24 mouse cellular contexts compared by ENCODE assay signal in genomic region chr2:125211831-125212510, GRCm38 (mm10). TPM values are rescaled to one million over a fixed set of nuclear protein-coding genes. Genes with fewer than 3 reads are reported as not detected.
DNase-seq lines count a peak whose midpoint lies in the region; ATAC-seq and TF ChIP-seq lines count a peak whose summit lies in the region.
"Had no signal": no experiment of that assay in that cellular context is flagged by ENCODE, and none has a peak within 500 bp of the region (broad histone marks: within the 10 kb centered on the region; RNA-seq: fewer than 3 reads in every experiment).

No protein-coding gene starts in this region.

- H3K27me3 ChIP-seq in midbrain, postnatal 0 days (ENCODE audit: insufficient read depth, low read length), result no peaks in the 10 kb centered on the region
- no peaks in the 10 kb centered on the region for H3K27me3 ChIP-seq in midbrain, embryonic 14.5 days (ENCODE audit: control insufficient read depth, insufficient read depth, low read length)
- H3K27me3 ChIP-seq in embryonic facial prominence, embryonic 10.5 days (replicated peaks; ENCODE audit: low read depth, poor library complexity, severe bottlenecking), result no peaks in the 10 kb centered on the region
- H3K27me3 ChIP-seq in forebrain, embryonic 11.5 days (ENCODE audit: control insufficient read depth, insufficient read depth, low read length), result no peaks in the 10 kb centered on the region
- H3K27me3 ChIP-seq: forebrain, embryonic 15.5 days; heart, embryonic 12.5 days; hindbrain, embryonic 15.5 days; limb, embryonic 13.5 days; midbrain, embryonic 15.5 days; stomach, embryonic 15.5 days had no signal

- H3K36me3 ChIP-seq in midbrain, postnatal 0 days (ENCODE audit: insufficient read depth, low read length), result no peaks in the 10 kb centered on the region
- no peaks in the 10 kb centered on the region for H3K36me3 ChIP-seq in midbrain, embryonic 14.5 days (ENCODE audit: control insufficient read depth, insufficient read depth, low read length)
- no peaks in the 10 kb centered on the region for H3K36me3 ChIP-seq in embryonic facial prominence, embryonic 10.5 days (replicated peaks)
- H3K36me3 ChIP-seq in forebrain, embryonic 11.5 days (ENCODE audit: control insufficient read depth, insufficient read depth, low read length), result no peaks in the 10 kb centered on the region
- H3K36me3 ChIP-seq: forebrain, embryonic 15.5 days; heart, embryonic 12.5 days; hindbrain, embryonic 15.5 days; limb, embryonic 13.5 days; midbrain, embryonic 15.5 days; stomach, embryonic 15.5 days had no signal

- H3K27ac ChIP-seq in midbrain, postnatal 0 days (ENCODE audit: low read depth, low read length), result no peak overlapping the region
- H3K27ac ChIP-seq in midbrain, embryonic 14.5 days (replicated peaks; ENCODE audit: low read depth, low read length), result no peak overlapping the region
- H3K27ac ChIP-seq in embryonic facial prominence, embryonic 10.5 days (replicated peaks), result 0 out of 2 replicates have a peak overlapping the region, but pooled peaks have one; percentile 8
- H3K27ac ChIP-seq in forebrain, embryonic 11.5 days (ENCODE audit: low read depth, low read length), result no peak overlapping the region
- H3K27ac ChIP-seq: forebrain, embryonic 15.5 days; hindbrain, embryonic 15.5 days; limb, embryonic 13.5 days; liver, embryonic 14.5 days; midbrain, embryonic 15.5 days; stomach, embryonic 15.5 days had no signal

- no peak overlapping the region for H3K9ac ChIP-seq in midbrain, postnatal 0 days (replicated peaks; ENCODE audit: low read length, poor library complexity, severe bottlenecking)
- H3K9ac ChIP-seq in midbrain, embryonic 14.5 days (replicated peaks; ENCODE audit: low read length), result no peak overlapping the region
- H3K9ac ChIP-seq in forebrain, embryonic 11.5 days (ENCODE audit: low read length), result no peak overlapping the region
- H3K9ac ChIP-seq: forebrain, embryonic 15.5 days; heart, embryonic 12.5 days; hindbrain, embryonic 15.5 days; limb, embryonic 13.5 days; liver, embryonic 14.5 days; midbrain, embryonic 15.5 days; stomach, embryonic 15.5 days had no signal

- H3K9me3 ChIP-seq in midbrain, postnatal 0 days (ENCODE audit: low read length), result no peaks in the 10 kb centered on the region
- no peaks in the 10 kb centered on the region for H3K9me3 ChIP-seq in midbrain, embryonic 14.5 days (ENCODE audit: control insufficient read depth, low read length)
- no peaks in the 10 kb centered on the region for H3K9me3 ChIP-seq in embryonic facial prominence, embryonic 10.5 days
- H3K9me3 ChIP-seq in forebrain, embryonic 11.5 days (ENCODE audit: control insufficient read depth, low read length), result no peaks in the 10 kb centered on the region
- H3K9me3 ChIP-seq: forebrain, embryonic 15.5 days; heart, embryonic 12.5 days; hindbrain, embryonic 15.5 days; limb, embryonic 13.5 days; midbrain, embryonic 15.5 days; stomach, embryonic 15.5 days had no signal

- no peak for ATAC-seq in midbrain, postnatal 0 days (ENCODE audit: low FRiP score)
- no peak for ATAC-seq in midbrain, embryonic 14.5 days (ENCODE audit: low FRiP score, low TSS enrichment)
- no peak for ATAC-seq in forebrain, embryonic 11.5 days (replicated peaks; ENCODE audit: low FRiP score)
- ATAC-seq: forebrain, embryonic 15.5 days; intestine, postnatal 0 days; midbrain, embryonic 15.5 days had no signal

- intact Hi-C loops in left cerebral cortex, postnatal 4 days (cut with DNase I), result no loop called here

- no peak for TF ChIP-seq CTCF in midbrain, postnatal 0 days (IDR thresholded peaks at IDR 0.05)

- peak; percentile 15 for DNase-seq in embryo, embryonic 10.5 days (ENCODE audit: low spot score)
- no peak for DNase-seq in embryo, embryonic 10 days (ENCODE audit: low spot score)
- peak; percentile 28 for DNase-seq in left cerebral cortex, postnatal 4 days
- no peak for DNase-seq in left cerebral cortex, adult 11 months (ENCODE audit: low spot score)
- DNase-seq in midbrain, postnatal 0 days (ENCODE audit: low spot score), result peak; percentile 24
- no peak for DNase-seq in midbrain, embryonic 14.5 days
- no peak for DNase-seq in embryonic facial prominence, embryonic 10.5 days (ENCODE audit: low spot score)
- DNase-seq in forebrain, embryonic 11.5 days (ENCODE audit: low spot score), result no peak
- DNase-seq: cerebellum, adult 8-10 months; gastrocnemius, postnatal 25 days; thymus, adult 18-20 months; thymus, postnatal 4 days had no signal

- H3K4me3 ChIP-seq in midbrain, postnatal 0 days (ENCODE audit: low read depth, low read length), result no peak overlapping the region
- no peak overlapping the region for H3K4me3 ChIP-seq in midbrain, embryonic 14.5 days (replicated peaks; ENCODE audit: low read depth, low read length)
- no peak overlapping the region for H3K4me3 ChIP-seq in embryonic facial prominence, embryonic 10.5 days
- no peak overlapping the region for H3K4me3 ChIP-seq in forebrain, embryonic 11.5 days (ENCODE audit: low read depth, low read length)
- H3K4me3 ChIP-seq: forebrain, embryonic 15.5 days; heart, embryonic 12.5 days; hindbrain, embryonic 15.5 days; limb, embryonic 13.5 days; midbrain, embryonic 15.5 days; stomach, embryonic 15.5 days had no signal

- H3K4me1 ChIP-seq in midbrain, postnatal 0 days (ENCODE audit: insufficient read depth, low read length), result no peaks in the 10 kb centered on the region
- H3K4me1 ChIP-seq in midbrain, embryonic 14.5 days (ENCODE audit: control insufficient read depth, insufficient read depth, low read length), result no peaks in the 10 kb centered on the region
- H3K4me1 ChIP-seq in embryonic facial prominence, embryonic 10.5 days, result peaks cover 23% of the 10 kb centered on the region
- no peaks in the 10 kb centered on the region for H3K4me1 ChIP-seq in forebrain, embryonic 11.5 days (replicated peaks; ENCODE audit: control insufficient read depth, insufficient read depth, low read length)
- H3K4me1 ChIP-seq: hindbrain, embryonic 15.5 days; limb, embryonic 13.5 days; midbrain, embryonic 15.5 days had no signal

- WGBS in midbrain, postnatal 0 days, result 55% methylated on average over 10 of the region's 10 CpGs
- 69% methylated on average over 10 of the region's 10 CpGs for WGBS in midbrain, embryonic 14.5 days
- WGBS in embryonic facial prominence, embryonic 10.5 days, result 53% methylated on average over 10 of the region's 10 CpGs
- 76% methylated on average over 10 of the region's 10 CpGs for WGBS in forebrain, embryonic 11.5 days

- no peak overlapping the region for H3K4me2 ChIP-seq in midbrain, postnatal 0 days (ENCODE audit: low read depth, low read length, poor library complexity, severe bottlenecking)
- no peak overlapping the region for H3K4me2 ChIP-seq in midbrain, embryonic 14.5 days (ENCODE audit: low read length)
- no peak overlapping the region for H3K4me2 ChIP-seq in forebrain, embryonic 11.5 days (ENCODE audit: low read depth, low read length, severe bottlenecking)
- H3K4me2 ChIP-seq: forebrain, embryonic 15.5 days; heart, embryonic 12.5 days; hindbrain, embryonic 15.5 days; limb, embryonic 13.5 days; midbrain, embryonic 15.5 days; stomach, embryonic 15.5 days had no signal

RNA-seq across cellular contexts. Expression of gene Dut, which starts 35.0 kb away (rescaled TPM):
- total RNA-seq in left cerebral cortex, postnatal 4 days (2021), result 10 to 100 TPM; 39.7 to 45.9 TPM
- total RNA-seq in midbrain, postnatal 0 days (2014; rRNA removed), result 24.7 and 48.9 TPM in 2 replicates
- polyA plus RNA-seq in midbrain, postnatal 0 days (2015; fragmentation: Nextera tagmentation; extraction: Ambion mirVana), result 85.6 and 88.2 TPM in 2 replicates
- polyA plus RNA-seq in midbrain, embryonic 14.5 days (2014; fragmentation: Nextera tagmentation; extraction: Ambion mirVana), result 90.4 and 92.4 TPM in 2 replicates
- 265 and 285 TPM in 2 replicates for polyA plus RNA-seq in embryonic facial prominence, embryonic 10.5 days (2016; fragmentation: Nextera tagmentation; extraction: Ambion mirVana)
- 270 and 288 TPM in 2 replicates for polyA plus RNA-seq in forebrain, embryonic 11.5 days (2014; fragmentation: Nextera tagmentation; extraction: Ambion mirVana)

RNA-seq across cellular contexts. Expression of gene Slc12a1, which starts 59.7 kb away (rescaled TPM):
- under 1 TPM; 0.10 to 0.12 TPM for total RNA-seq in left cerebral cortex, postnatal 4 days (2021)
- total RNA-seq in midbrain, postnatal 0 days (2014; rRNA removed), result 0.05 and 0.44 TPM in 2 replicates
- polyA plus RNA-seq in midbrain, postnatal 0 days (2015; fragmentation: Nextera tagmentation; extraction: Ambion mirVana), result 0.06 TPM in 2 replicates
- polyA plus RNA-seq in midbrain, embryonic 14.5 days (2014; fragmentation: Nextera tagmentation; extraction: Ambion mirVana), result 0.11 TPM in 1 of 2 replicates, not detected in the other
- polyA plus RNA-seq in embryonic facial prominence, embryonic 10.5 days (2016; fragmentation: Nextera tagmentation; extraction: Ambion mirVana), result not detected in 2 replicates
- not detected in 2 replicates for polyA plus RNA-seq in forebrain, embryonic 11.5 days (2014; fragmentation: Nextera tagmentation; extraction: Ambion mirVana)
- total RNA-seq: gastrocnemius, postnatal 25 days; heart, postnatal 25 days; megakaryocyte progenitor cell, adult 5-6 weeks; neutrophil, adult 5-6 weeks had no signal
- polyA plus RNA-seq: forebrain, embryonic 15.5 days; intestine, postnatal 0 days; large intestine, adult 2 months; limb, embryonic 13.5 days; liver, embryonic 14.5 days; midbrain, embryonic 15.5 days; stomach, embryonic 15.5 days had no signal

Comparison
In these comparisons a context has a peak if more than half of its experiments do, and no peak if none do; other contexts are left out.
1. DNase-seq: peak in embryo, embryonic 10.5 days (single experiment), left cerebral cortex, postnatal 4 days (single experiment) and midbrain, postnatal 0 days (single experiment); none in embryo, embryonic 10 days (single experiment), left cerebral cortex, adult 11 months (single experiment), midbrain, embryonic 14.5 days (single experiment), embryonic facial prominence, embryonic 10.5 days (single experiment) and forebrain, embryonic 11.5 days (single experiment).